Mouse (Mus musculus): ENCODE measurements around the gene Abcc4. TPM values are rescaled to one million over a fixed set of nuclear protein-coding genes. Genes with fewer than 3 reads are reported as not detected.
A peak's percentile ranks its signal among the peaks of the same experiment; 100 is the strongest.

The Abcc4 gene
- total and polyA plus RNA-seq, 3 experiments = 10.4 to 28.7 (median 26.5) TPM

DNA sequence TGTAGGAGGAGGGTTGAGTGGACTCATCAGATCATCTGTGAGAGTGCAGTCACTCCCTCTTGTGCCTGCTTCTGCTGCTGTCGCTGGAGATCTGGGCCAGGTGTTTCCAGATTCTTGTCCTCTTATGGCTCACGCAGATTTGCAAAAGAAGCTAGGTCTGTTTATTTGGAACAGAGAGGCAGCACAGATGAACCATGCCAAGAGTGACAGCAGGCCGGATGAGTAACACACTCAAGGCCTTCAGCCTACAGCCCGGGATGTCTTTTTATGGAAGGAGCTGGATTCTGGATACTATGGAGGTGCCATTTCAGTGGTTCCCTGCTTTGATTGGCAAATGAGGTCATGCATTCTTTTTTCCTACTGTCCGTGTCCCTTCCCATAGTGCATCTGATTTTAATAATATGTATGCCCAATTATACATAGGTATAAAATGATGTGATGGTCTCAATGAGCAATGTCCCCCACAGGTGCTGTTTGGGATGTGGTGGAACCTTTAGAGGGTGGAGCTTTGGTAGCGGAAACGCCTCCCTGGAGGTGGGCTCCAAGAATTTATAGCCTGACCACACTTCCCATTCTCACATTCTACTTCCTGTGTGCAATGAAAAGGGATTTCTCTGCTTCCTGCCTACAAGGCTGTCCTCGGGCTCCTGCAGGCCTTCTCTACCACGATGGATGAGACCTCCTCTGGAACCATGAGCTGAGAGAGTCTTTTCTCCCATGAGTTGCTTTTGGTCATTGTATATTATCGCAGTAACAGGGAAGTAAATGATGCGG lies 18.1 kb upstream of the Abcc4 start:
- in situ Hi-C loops (cut with MboI; ENCODE audit: low pct_ligation_motif_present, low pct_unique_long_range_greater_than_20kb, low sequenced_read_pairs) (no loop called here), dilution Hi-C loops (cut with MboI; ENCODE audit: extremely low pct_ligation_motif_present, extremely low pct_unique_long_range_greater_than_20kb, low sequenced_read_pairs) (no loop called here)
- H3K4me2 ChIP-seq (ENCODE audit: insufficient read depth, low read depth, poor library complexity, severe bottlenecking) = 0 out of 2 replicates have a peak overlapping the region, but pooled peaks have one; percentile 15
- no peaks in the 10 kb centered on the region for H3K79me2 ChIP-seq (replicated peaks; ENCODE audit: control insufficient read depth, extremely low read depth, insufficient read depth, poor library complexity, severe bottlenecking)
- no peak overlapping the region for H3K4me3 ChIP-seq (replicated peaks in 1 of 3; ENCODE audit: low read depth in 2 of 3, low read length in 2 of 3, poor library complexity in 1 of 3)
- H3K27me3 ChIP-seq (replicated peaks) = peaks cover 6% of the 10 kb centered on the region
- DNase-seq (ENCODE audit: extremely low read depth) = no peak
- no peak overlapping the region for H3K9ac ChIP-seq (ENCODE audit: insufficient read depth, low read depth)
- no peak overlapping the region for H3K27ac ChIP-seq (ENCODE audit: insufficient read depth, low read depth)
- no peaks in the 10 kb centered on the region for H3K9me3 ChIP-seq (replicated peaks; ENCODE audit: low read length)
- H3K36me3 ChIP-seq (replicated peaks in 1 of 2; ENCODE audit: control insufficient read depth in 1 of 2, insufficient read depth in 1 of 2, low read length in 1 of 2) = no peaks in the 10 kb centered on the region
- no peak for TF ChIP-seq UBTF (IDR thresholded peaks at IDR 0.05; ENCODE audit: low read depth, low read length)
- no peak for TF ChIP-seq SMC3 (IDR thresholded peaks at IDR 0.05; ENCODE audit: low read depth, low read length)
- no peak for TF ChIP-seq EP300 (IDR thresholded peaks at IDR 0.05; ENCODE audit: low read length)
- no peak for TF ChIP-seq RAD21 (IDR thresholded peaks at IDR 0.05; ENCODE audit: low read depth, low read length)
- TF ChIP-seq NELFE (IDR thresholded peaks at IDR 0.05; ENCODE audit: low read depth, low read length) = no peak
- no peak for TF ChIP-seq KAT2A (IDR thresholded peaks at IDR 0.05; ENCODE audit: insufficient replicate concordance, low read length)
- TF ChIP-seq E2F4 (IDR thresholded peaks at IDR 0.05; ENCODE audit: insufficient replicate concordance, low read depth, low read length) = no peak
- TF ChIP-seq RCOR1 (conservative IDR thresholded peaks at IDR 0.05; ENCODE audit: low read depth, low read length) = no peak
- no peak for TF ChIP-seq MAX (IDR thresholded peaks at IDR 0.05; ENCODE audit: low read length)
- TF ChIP-seq USF2 (conservative IDR thresholded peaks at IDR 0.05; ENCODE audit: low read depth, low read length) = no peak
- no peak for TF ChIP-seq POLR2A (IDR thresholded peaks at IDR 0.05; ENCODE audit: low read depth, low read length)
- peaks cover 0 to 8% of the 10 kb centered on the region in 2 experiments; a peak in 2 of 4 replicates for H3K4me1 ChIP-seq (ENCODE audit: control insufficient read depth in 1 of 2, insufficient read depth in 2 of 2)

DNA sequence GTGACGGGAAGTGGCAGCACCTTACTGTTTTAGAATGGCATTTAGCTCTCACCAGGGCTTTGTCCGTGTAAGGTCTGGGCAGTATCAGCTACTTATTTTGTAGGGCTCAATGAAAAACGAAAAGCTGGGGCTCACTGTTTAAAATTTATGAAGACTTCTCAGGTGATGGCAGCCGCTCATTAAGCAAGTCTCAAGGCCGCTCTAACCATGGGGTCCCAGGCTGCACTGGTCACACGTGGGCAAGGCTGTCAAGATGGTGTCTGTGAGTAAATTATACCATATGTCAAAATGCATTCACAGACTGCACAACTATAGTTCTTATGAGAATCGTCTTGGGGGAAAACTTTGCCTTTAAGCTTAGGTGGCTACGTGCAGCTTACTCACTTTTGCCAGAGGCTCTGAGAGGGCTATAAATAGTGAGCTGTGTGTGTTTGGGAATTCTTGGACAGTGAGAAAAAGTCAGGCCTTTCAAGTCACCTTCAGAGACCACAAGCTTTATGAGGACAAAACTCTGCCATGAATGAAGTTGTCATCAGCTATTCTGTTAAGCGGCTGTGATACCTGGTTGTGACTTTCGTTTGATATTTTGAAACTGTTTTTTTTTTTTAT lies 13.7 kb upstream of the Abcc4 start:
- Histone ChIP-seq H3K4me2 (ENCODE audit: insufficient read depth, low read depth, poor library complexity, severe bottlenecking) (no peak overlapping the region), H3K4me3 (replicated peaks in 1 of 3; ENCODE audit: low read depth in 2 of 3, low read length in 2 of 3, poor library complexity in 1 of 3) (no peak overlapping the region), H3K9ac (ENCODE audit: insufficient read depth, low read depth) (no peak overlapping the region), H3K79me2 (replicated peaks; ENCODE audit: control insufficient read depth, extremely low read depth, insufficient read depth, poor library complexity, severe bottlenecking) (no peaks in the 10 kb centered on the region), H3K9me3 (replicated peaks; ENCODE audit: low read length) (no peaks in the 10 kb centered on the region), H3K27me3 (replicated peaks) (peaks cover 8% of the 10 kb centered on the region), H3K27ac (ENCODE audit: insufficient read depth, low read depth) (no peak overlapping the region), H3K4me1 (ENCODE audit: control insufficient read depth in 1 of 2, insufficient read depth in 2 of 2) (peaks cover 0 to 8% of the 10 kb centered on the region in 2 experiments; a peak in 2 of 4 replicates), H3K36me3 (replicated peaks in 1 of 2; ENCODE audit: control insufficient read depth in 1 of 2, insufficient read depth in 1 of 2, low read length in 1 of 2) (no peaks in the 10 kb centered on the region)
- TF ChIP-seq SIN3A (IDR thresholded peaks at IDR 0.05; ENCODE audit: low read length) (no peak), ETS1 (conservative IDR thresholded peaks at IDR 0.05; ENCODE audit: low read depth, low read length) (no peak), POLR2AphosphoS2 (IDR thresholded peaks at IDR 0.05; ENCODE audit: low read depth, low read length) (no peak), USF2 (conservative IDR thresholded peaks at IDR 0.05; ENCODE audit: low read depth, low read length) (no peak)
- dilution Hi-C loops (cut with MboI; ENCODE audit: extremely low pct_ligation_motif_present, extremely low pct_unique_long_range_greater_than_20kb, low sequenced_read_pairs) = no loop called here
- DNase-seq (ENCODE audit: extremely low read depth) = no peak
- in situ Hi-C loops (cut with MboI; ENCODE audit: low pct_ligation_motif_present, low pct_unique_long_range_greater_than_20kb, low sequenced_read_pairs) = no loop called here
